Mouse (Mus musculus): ENCODE data around the gene Ncam1.
A peak's percentile ranks its signal among the peaks of the same experiment; 100 is the strongest.

Gene Ncam1

DNA sequence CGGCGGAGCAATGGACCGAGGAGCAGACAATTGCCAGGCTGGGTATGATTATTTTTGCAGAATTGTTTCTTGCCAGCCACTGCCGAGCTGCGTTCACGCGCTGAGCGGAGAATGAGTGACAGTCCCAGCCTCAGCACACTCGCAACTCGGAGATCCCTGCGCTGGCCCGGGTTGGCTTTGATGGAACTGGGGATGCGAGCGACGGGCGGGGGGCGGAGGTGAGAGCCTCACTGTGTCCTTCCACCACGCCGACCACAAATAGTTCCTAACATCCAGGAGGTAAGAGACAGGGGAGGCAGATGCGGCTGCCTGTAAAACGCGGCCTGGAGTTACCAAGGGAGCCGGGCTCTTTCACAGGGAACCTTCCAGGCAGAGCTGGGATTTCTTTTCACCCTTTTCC, at the start of gene Ncam1:
Gene Ncam1 (minus strand): TSS at position 120 of the 400 bp plus-strand sequence.
- DNase-seq, result peak; percentile 100

DNA sequence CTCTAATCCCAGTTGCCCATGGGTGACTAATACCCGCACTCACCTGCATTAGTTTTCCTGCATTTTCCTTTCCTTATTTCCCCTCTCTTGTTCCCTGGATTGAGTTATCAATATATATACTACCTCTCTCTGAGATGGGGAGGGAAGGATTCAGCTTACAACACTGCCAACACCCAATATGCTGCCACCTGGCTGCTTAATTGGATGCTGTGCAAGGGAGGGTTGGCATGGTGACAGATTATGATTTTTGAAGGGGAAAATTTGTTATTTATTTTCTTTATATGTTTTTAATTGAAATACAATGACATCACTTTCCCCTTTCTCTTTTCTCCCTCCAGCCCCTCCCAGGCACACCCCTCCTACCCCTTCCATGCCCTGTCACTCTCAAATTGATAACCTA, 35.3 kb upstream of the Ncam1 start:
- DNase-seq, result no peak

DNA sequence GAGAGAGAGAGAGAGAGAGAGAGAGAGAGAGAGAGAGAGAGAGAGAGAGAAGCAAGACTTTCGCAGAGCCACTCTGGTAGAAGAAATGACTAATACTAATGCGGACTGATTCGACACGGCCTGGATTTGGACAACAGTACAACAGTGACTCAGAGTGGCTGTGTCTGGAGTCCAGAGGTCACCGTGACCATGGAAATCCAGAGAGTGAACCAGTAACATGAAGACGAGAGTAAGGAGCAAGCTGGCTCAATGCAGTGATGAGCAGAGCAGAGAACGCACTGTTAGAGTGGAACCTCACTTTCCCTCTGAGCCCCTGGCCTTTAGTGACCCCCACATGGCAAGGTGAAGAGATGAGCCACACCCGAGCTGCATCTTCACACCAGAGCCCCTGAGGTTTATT, 28.9 kb upstream of the Ncam1 start:
- no peak for DNase-seq

GRCm38 (mm10) chr9:49816115-49816650, 17.5 kb upstream of the Ncam1 start:
- peak; percentile 35 for DNase-seq

GRCm38 (mm10) chr9:49814442-49814841, 15.7 kb upstream of the Ncam1 start:
- DNase-seq, result no peak

DNA sequence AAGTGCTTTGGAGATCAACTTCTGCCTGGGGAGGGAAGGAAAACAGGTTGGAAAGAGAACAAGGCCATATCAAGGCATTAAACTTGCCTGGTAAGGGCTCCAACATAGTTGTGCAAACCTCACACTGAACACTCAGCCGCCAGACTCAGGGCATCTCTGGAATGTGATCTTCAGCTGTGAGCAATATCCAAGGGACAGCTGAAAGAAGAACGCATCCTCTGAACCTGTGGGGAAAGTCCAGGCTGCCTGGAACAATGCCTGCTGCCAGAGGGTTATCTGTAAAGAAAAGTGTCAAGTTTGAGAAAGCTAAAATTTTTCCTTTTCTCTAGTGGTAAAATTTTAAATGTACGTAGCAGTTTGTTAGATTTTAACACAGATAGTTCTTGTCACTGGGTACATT, 4.5 kb upstream of the Ncam1 start:
- no peak for DNase-seq

GRCm38 (mm10) chr9:49797821-49798571, 729 bp downstream of the Ncam1 start:
- peak; percentile 92 for DNase-seq

DNA sequence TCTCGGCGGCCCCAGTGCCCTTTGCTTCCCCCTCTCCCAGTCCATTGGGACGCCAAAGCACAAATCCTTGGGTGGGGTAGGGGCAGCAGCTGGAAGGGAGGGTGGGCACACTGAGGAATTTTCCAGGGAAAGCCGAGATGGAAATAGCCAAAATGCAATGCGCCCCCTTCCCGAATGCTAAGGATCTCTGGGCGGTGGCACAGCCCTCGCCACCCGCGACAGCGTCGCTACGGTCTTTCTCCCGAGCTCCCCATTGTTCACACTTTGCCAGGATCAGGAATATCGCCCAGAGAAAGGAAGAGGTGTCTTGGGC, 1.3 kb downstream of the Ncam1 start:
- DNase-seq, result no peak

DNA sequence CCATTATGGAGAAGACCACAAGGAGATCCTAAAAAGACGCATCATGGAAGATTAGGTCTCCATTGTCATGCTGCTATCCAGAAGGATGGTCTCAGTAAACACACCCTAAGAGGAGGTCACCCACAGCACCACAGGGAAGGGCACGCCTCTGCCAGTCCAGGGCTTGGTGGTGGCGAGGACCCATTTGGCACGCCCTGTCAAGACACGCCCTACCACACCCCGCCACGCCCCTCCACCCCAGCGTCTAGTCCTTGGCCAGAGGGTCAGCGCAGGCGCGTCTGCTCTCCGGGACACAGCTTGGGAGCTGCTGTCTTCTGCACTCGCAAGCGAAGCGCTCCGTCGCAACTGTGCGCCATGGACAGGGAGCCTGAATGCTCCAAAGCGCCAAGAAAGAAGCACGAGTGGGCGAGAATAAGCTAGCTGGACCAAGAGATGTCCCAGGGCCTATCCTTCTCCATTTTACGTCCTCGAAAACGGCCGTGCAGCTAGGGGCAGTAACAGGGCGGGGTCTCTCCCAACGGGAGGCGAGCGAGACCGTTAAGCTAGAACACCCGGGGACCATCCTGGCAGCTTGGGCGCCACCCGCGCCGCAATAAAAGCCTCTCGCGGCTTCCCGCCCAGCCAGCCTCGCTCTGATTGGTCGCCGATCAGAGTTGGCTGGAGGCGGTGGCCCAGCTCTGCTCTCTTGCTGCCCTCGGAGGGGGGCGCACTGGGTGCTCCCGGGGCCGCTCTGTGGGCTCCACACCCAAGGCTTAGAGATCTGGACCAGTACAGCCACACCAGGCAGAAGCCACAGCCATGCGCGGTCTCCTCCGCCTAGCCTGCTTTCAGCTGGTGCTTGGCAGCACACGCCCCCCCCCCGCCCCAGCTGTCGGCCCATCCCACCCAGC, 1.9 kb downstream of the Ncam1 start:
- DNase-seq, result peak; percentile 94

- no peak for DNase-seq
Measured at GRCm38 (mm10) chr9:49795881-49796280, 2.8 kb downstream of the Ncam1 start.

GRCm38 (mm10) chr9:49793987-49794550, 4.7 kb downstream of the Ncam1 start:
- no peak for DNase-seq

- DNase-seq, result no peak
Measured at GRCm38 (mm10) chr9:49793241-49793640, 5.5 kb downstream of the Ncam1 start.

- DNase-seq, result no peak
Measured at GRCm38 (mm10) chr9:49792646-49793045, 6.1 kb downstream of the Ncam1 start.

DNA sequence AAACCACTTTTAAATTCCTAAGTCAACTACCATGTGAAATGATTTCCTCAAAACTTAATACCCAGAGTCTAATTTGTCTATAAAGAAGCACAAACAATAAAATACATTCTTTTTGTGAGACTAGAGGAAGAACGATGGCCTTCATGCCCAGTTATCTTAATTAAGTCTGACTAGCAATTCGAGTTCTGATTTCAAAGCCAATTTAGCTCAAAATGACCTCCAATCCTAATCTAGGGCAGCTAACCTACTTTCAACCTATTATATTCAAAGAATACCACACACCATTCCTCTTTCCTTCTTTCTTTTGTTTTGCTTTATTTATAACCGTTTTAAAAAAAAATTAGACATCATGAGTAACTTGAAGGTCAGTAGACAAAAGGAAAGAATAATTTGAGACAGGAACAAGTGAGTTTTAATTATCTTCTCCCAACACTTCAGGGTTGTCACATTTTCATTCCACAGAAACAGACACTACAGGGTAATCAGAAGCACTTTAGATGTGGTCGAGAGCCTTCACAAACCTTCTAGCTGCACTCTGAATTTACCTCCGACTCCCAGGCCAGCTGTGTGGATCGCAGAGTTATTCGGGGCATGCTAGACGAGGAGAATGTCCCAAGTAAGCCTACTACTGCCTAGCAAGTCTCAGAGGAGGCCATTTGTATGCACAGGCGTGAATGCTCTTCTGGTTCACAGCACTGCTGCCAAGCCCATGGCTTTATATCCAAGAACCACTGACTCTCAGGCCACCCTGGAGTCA, 17.5 kb downstream of the Ncam1 start:
- peak; percentile 90 for DNase-seq

- DNase-seq, result no peak
Measured at GRCm38 (mm10) chr9:49777015-49777637, 21.6 kb downstream of the Ncam1 start.

GRCm38 (mm10) chr9:49766634-49767033, 32.1 kb downstream of the Ncam1 start:
- DNase-seq, result no peak

DNA sequence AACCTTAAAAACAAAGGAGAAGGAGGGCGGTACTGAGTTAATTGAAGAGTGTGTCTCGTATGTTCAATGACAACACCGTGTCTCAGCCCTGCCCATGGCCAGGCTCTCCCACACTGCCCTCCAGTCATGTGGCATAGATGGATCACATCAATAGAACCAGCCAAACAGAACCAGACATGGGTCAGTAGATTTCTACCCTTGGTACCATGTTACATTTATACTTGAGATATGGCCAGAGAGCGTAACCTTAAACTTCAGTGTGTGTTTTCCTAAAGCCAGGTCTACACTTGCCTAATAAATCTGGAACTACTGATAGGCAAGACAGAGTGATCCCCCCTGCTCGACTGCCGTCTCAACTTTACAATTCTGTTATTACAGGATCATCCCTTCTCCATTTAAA, 38.2 kb downstream of the Ncam1 start:
- no peak for DNase-seq

GRCm38 (mm10) chr9:49758436-49758835, 40.3 kb downstream of the Ncam1 start:
- peak; percentile 67 for DNase-seq

- peak; percentile 61 for DNase-seq
Measured at GRCm38 (mm10) chr9:49757986-49758385, 40.7 kb downstream of the Ncam1 start.

DNA sequence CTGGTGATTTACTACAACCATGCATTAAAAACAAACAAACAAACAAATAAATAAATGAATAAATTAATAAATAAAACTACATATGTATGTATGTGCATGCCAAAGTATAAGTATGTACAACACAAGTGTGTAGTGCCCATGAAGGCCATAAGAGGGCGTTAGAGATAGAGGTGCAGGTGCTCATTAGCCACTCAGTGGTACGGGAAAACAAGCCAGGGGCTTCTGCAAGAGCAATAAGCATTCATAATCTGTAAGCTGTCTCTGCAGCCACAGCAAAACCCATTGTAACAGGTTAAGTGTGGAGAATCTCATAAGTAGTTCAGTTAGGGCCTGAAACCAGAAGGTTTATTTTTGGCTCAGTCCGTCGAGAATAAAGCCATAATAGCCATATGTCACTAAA, 41.1 kb downstream of the Ncam1 start:
- DNase-seq, result peak; percentile 69

DNA sequence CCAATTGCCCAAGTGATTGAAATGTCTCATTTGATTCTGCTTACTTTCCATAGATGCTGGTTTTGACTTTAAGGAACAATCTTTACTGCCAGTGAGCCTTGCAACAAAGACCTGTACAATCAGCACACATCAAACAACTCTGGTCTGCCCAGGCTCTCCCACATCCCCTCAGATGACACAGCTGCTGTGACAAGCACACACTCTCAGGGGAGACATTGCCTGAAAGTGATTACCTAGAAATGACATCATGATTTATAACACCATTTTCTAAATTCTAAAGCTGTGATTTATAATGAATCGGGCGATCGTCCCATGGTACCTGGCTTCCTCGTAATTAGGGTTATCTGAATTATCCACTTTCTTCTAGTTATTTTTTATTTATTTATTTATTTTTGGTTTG, 42.0 kb downstream of the Ncam1 start:
- DNase-seq, result no peak

- no peak for DNase-seq
Measured at GRCm38 (mm10) chr9:49755214-49755613, 43.5 kb downstream of the Ncam1 start.

All from retina, postnatal 1 day (tissue).